Mouse (Mus musculus) heart, postnatal 36 days (tissue): ENCODE measurements around the gene Olfr444. TPM values are rescaled to one million over a fixed set of nuclear protein-coding genes. Genes with fewer than 3 reads are reported as not detected.

Source experiments
- DNase-seq, 2 experiments: peaks; one replicate each; pipeline ENCODE4 v3.0.0; 2021 to 2022
- intact Hi-C: fragments of 180-260 bp; cut with DNase I; formaldehyde crosslinking; loops from one replicate; pipeline ENCODE4 v1.15.1; 2025
- total RNA-seq, 2 experiments: library from RNA; stranded (reverse); gene quantifications; 2 replicates each; pipeline ENCODE4 v1.2.3; 2021

Gene Olfr444
- total RNA-seq = not detected

GRCm38 (mm10) chr6:42948767-42949166, at the start of gene Olfr444:
TSS of gene Olfr444 (plus strand) at chr6:42949067.
- intact Hi-C loops = no loop called here
- no peak for DNase-seq

- no peak for DNase-seq
- intact Hi-C loops = no loop called here
Measured at GRCm38 (mm10) chr6:42900345-42900744, 48.5 kb upstream of the Olfr444 start.

GRCm38 (mm10) chr6:42908578-42908977, 40.3 kb upstream of the Olfr444 start, which contains the start of gene Olfr447:
TSS of gene Olfr447 (plus strand) at chr6:42908878.
- no peak for DNase-seq
- intact Hi-C loops = no loop called here

GRCm38 (mm10) chr6:42921077-42921476, 27.8 kb upstream of the Olfr444 start, which contains the start of gene Olfr446:
TSS of gene Olfr446 (plus strand) at chr6:42921377.
- intact Hi-C loops = no loop called here
- DNase-seq = no peak

- DNase-seq = no peak
Measured at GRCm38 (mm10) chr6:42980377-42980776, 31.5 kb downstream of the Olfr444 start.

More at GRCm38 (mm10) chr6:42980377-42980776, 31.5 kb downstream of the Olfr444 start:
- intact Hi-C loops = no loop called here

Other genes starting within 250 kb of the Olfr444 start
- gene Tcaf1, start 239.0 kb upstream of the Olfr444 start, total RNA-seq = 10 to 100 TPM; 11.4 to 12.2 TPM
- not detected for gene Olfr453, start 209.7 kb upstream of the Olfr444 start, total RNA-seq
- gene Olfr38, start 192.7 kb upstream of the Olfr444 start, total RNA-seq = not detected
- not detected for gene Olfr452, start 164.0 kb upstream of the Olfr444 start, total RNA-seq
- gene Olfr450, start 137.1 kb upstream of the Olfr444 start, total RNA-seq = not detected
- gene Olfr449, start 114.7 kb upstream of the Olfr444 start, total RNA-seq = not detected
- gene Olfr448, start 58.6 kb upstream of the Olfr444 start, total RNA-seq = not detected
- gene Olfr447, start 40.2 kb upstream of the Olfr444 start, total RNA-seq = not detected
- not detected for gene Olfr446, start 27.7 kb upstream of the Olfr444 start, total RNA-seq
- gene Olfr441, start 157.3 kb downstream of the Olfr444 start, total RNA-seq = not detected
- gene Olfr237-ps1, start 197.5 kb downstream of the Olfr444 start, total RNA-seq = not detected
- gene Olfr437, start 214.2 kb downstream of the Olfr444 start, total RNA-seq = not detected
- not detected for gene Olfr13, start 223.1 kb downstream of the Olfr444 start, total RNA-seq
- gene Olfr435, start 248.1 kb downstream of the Olfr444 start, total RNA-seq = not detected